Mouse (Mus musculus) mouse embryonic stem cell (cell line): Measurements from ENCODE around the gene Smox.

ENCODE experiments used
- in situ Hi-C, 2 experiments: fragments of 300-500 bp; cut with MboI; formaldehyde crosslinking; loops; 1 replicate in 1 of 2; 3 replicates in 1 of 2; pipeline ENCODE4 v1.14.3; 2019 to 2020; ENCODE audit warnings: low sequenced_read_pairs in 2 of 2, low pct_unique_long_range_greater_than_20kb in 1 of 2, mixed read lengths in 1 of 2; ENCODE audit not compliant: unreplicated experiment in 1 of 2

The Smox gene

GRCm38 (mm10) chr2:131502561-131502960 lies 11.3 kb downstream of the Smox start:
- in situ Hi-C loops = loop anchor here in 1 of 2 experiments (25.0 kb wide), 1 partner anchor 440 kb away; the partner anchor contains the start of gene Adam33

GRCm38 (mm10) chr2:131505431-131505830 lies 14.1 kb downstream of the Smox start:
- in situ Hi-C loops = loop anchor here in 1 of 2 experiments (25.0 kb wide), 1 partner anchor 443 kb away; the partner anchor contains the start of gene Adam33

GRCm38 (mm10) chr2:131506358-131506757 lies 15.1 kb downstream of the Smox start:
- in situ Hi-C loops = loop anchor here in 1 of 2 experiments (25.0 kb wide), 1 partner anchor 444 kb away; the partner anchor contains the start of gene Adam33

- in situ Hi-C loops = loop anchor here in 1 of 2 experiments (25.0 kb wide), 1 partner anchor 446 kb away; the partner anchor contains the start of gene Adam33
Observed at GRCm38 (mm10) chr2:131508501-131508900, 17.2 kb downstream of the Smox start.

- in situ Hi-C loops = loop anchor here in 1 of 2 experiments (25.0 kb wide), 1 partner anchor 447 kb away; the partner anchor contains the start of gene Adam33
Observed at GRCm38 (mm10) chr2:131509671-131510313, 18.5 kb downstream of the Smox start.

- in situ Hi-C loops = loop anchor here in 1 of 2 experiments (25.0 kb wide), 1 partner anchor 448 kb away; the partner anchor contains the start of gene Adam33
Observed at GRCm38 (mm10) chr2:131510531-131510930, 19.2 kb downstream of the Smox start.

- in situ Hi-C loops = loop anchor here in 1 of 2 experiments (25.0 kb wide), 1 partner anchor 451 kb away; the partner anchor contains the start of gene Adam33
Observed at GRCm38 (mm10) chr2:131513477-131513876, 22.2 kb downstream of the Smox start.

- in situ Hi-C loops = loop anchor here in 1 of 2 experiments (25.0 kb wide), 1 partner anchor 452 kb away; the partner anchor contains the start of gene Adam33
Observed at GRCm38 (mm10) chr2:131514055-131514621, 22.8 kb downstream of the Smox start.

GRCm38 (mm10) chr2:131517550-131517949 lies 26.3 kb downstream of the Smox start:
- in situ Hi-C loops = loop anchor here in 1 of 2 experiments (25.0 kb wide), 1 partner anchor 455 kb away; the partner anchor contains the start of gene Adam33

- in situ Hi-C loops = loop anchor here in 1 of 2 experiments (25.0 kb wide), 1 partner anchor 456 kb away; the partner anchor contains the start of gene Adam33
Observed at GRCm38 (mm10) chr2:131518790-131519189, 27.5 kb downstream of the Smox start.

GRCm38 (mm10) chr2:131520743-131521142 lies 29.4 kb downstream of the Smox start:
- in situ Hi-C loops = loop anchor here in 1 of 2 experiments (5.0 to 25.0 kb wide), 2 partner anchors 98 to 458 kb away; partner anchors contain the start of gene Adam33

GRCm38 (mm10) chr2:131527061-131527460 lies 35.8 kb downstream of the Smox start:
- in situ Hi-C loops = no loop called here

- in situ Hi-C loops = no loop called here
Observed at GRCm38 (mm10) chr2:131529898-131530622, 38.8 kb downstream of the Smox start.

GRCm38 (mm10) chr2:131530623-131531008 lies 39.3 kb downstream of the Smox start:
- in situ Hi-C loops = no loop called here

GRCm38 (mm10) chr2:131531271-131531670 lies 40.0 kb downstream of the Smox start:
- in situ Hi-C loops = no loop called here

- in situ Hi-C loops = no loop called here
Observed at GRCm38 (mm10) chr2:131535168-131535567, 43.9 kb downstream of the Smox start.

GRCm38 (mm10) chr2:131538341-131538740 lies 47.0 kb downstream of the Smox start:
- in situ Hi-C loops = no loop called here

GRCm38 (mm10) chr2:131539780-131540179 lies 48.5 kb downstream of the Smox start:
- in situ Hi-C loops = loop anchor here (5.0 to 10.0 kb wide), 3 partner anchors 273 to 415 kb away; partner anchors contain the start of gene Prnd (in 1 of the 2)
